Mouse (Mus musculus): ENCODE measurements around the gene Gmcl1. TPM values are rescaled to one million over a fixed set of nuclear protein-coding genes. Genes with fewer than 3 reads are reported as not detected.

Gene Gmcl1
- polyA plus RNA-seq, 1 experiment from 2014 or later: 17.9 TPM

Other genes with a start within 250 kb of the Gmcl1 start
- 543 and 554 TPM in 2 replicates for gene Pcbp1, start 207.1 kb downstream of the Gmcl1 start, polyA plus RNA-seq (2014; fragmentation: Nextera tagmentation; extraction: Ambion mirVana)
- gene Asprv1, start 105.2 kb downstream of the Gmcl1 start, polyA plus RNA-seq (2014; fragmentation: Nextera tagmentation; extraction: Ambion mirVana): 0.19 and 0.36 TPM in 2 replicates
- gene Mxd1, start 64.2 kb downstream of the Gmcl1 start, polyA plus RNA-seq (2014; fragmentation: Nextera tagmentation; extraction: Ambion mirVana): 11.5 and 13.4 TPM in 2 replicates
- 109 and 122 TPM in 2 replicates for gene Snrnp27, start 48.9 kb downstream of the Gmcl1 start, polyA plus RNA-seq (2014; fragmentation: Nextera tagmentation; extraction: Ambion mirVana)
- gene Anxa4, start 60.2 kb upstream of the Gmcl1 start, polyA plus RNA-seq (2014; fragmentation: Nextera tagmentation; extraction: Ambion mirVana): 41.8 and 43.0 TPM in 2 replicates
- gene Aak1, start 116.1 kb upstream of the Gmcl1 start, polyA plus RNA-seq (2014; fragmentation: Nextera tagmentation; extraction: Ambion mirVana): 13.1 TPM in 2 replicates

Measured in liver, embryonic 11.5 days (tissue).